Mouse (Mus musculus): ENCODE measurements around the gene Gm48551.

The Gm48551 gene

GRCm38 (mm10) chr10:81383802-81384604 lies at the start of gene Gm48551, which contains the start of gene Dohh:
TSS of gene Gm48551 (plus strand) at chr10:81384466.
TSS of gene Dohh (plus strand) at chr10:81384428.
- peak; percentile 99 to 100 for DNase-seq

GRCm38 (mm10) chr10:81335393-81336340 lies 48.6 kb upstream of the Gm48551 start:
- DNase-seq = no peak

- no peak for DNase-seq
These were observed 47.7 kb upstream of the Gm48551 start for GRCm38 (mm10) chr10:81336558-81336957.

- no peak for DNase-seq
These were observed 43.5 kb upstream of the Gm48551 start for GRCm38 (mm10) chr10:81340551-81341332.

- DNase-seq = peak; percentile 63 to 79
These were observed 42.8 kb upstream of the Gm48551 start for GRCm38 (mm10) chr10:81341333-81341949.

GRCm38 (mm10) chr10:81342686-81343505 lies 41.4 kb upstream of the Gm48551 start, which contains the start of gene Gipc3:
TSS of gene Gipc3 (minus strand) at chr10:81343266.
- DNase-seq = no peak

- no peak for DNase-seq
These were observed 39.7 kb upstream of the Gm48551 start for GRCm38 (mm10) chr10:81344421-81345161.

- no peak for DNase-seq
These were observed 39.1 kb upstream of the Gm48551 start for GRCm38 (mm10) chr10:81345162-81345534.

- no peak for DNase-seq
These were observed 37.7 kb upstream of the Gm48551 start for GRCm38 (mm10) chr10:81346453-81347067.

GRCm38 (mm10) chr10:81349146-81349545 lies 35.1 kb upstream of the Gm48551 start:
- DNase-seq = no peak

- DNase-seq = no peak
These were observed 34.3 kb upstream of the Gm48551 start for GRCm38 (mm10) chr10:81349961-81350350.

- peak; percentile 99 to 100 for DNase-seq
These were observed 33.8 kb upstream of the Gm48551 start, which contains the start of gene Hmg20b for GRCm38 (mm10) chr10:81350351-81351063. TSS of gene Hmg20b (minus strand) at chr10:81350480.

GRCm38 (mm10) chr10:81351678-81352291 lies 32.5 kb upstream of the Gm48551 start:
- no peak for DNase-seq

GRCm38 (mm10) chr10:81354738-81355477 lies 29.4 kb upstream of the Gm48551 start:
- no peak for DNase-seq

GRCm38 (mm10) chr10:81355533-81355932 lies 28.7 kb upstream of the Gm48551 start:
- no peak for DNase-seq

GRCm38 (mm10) chr10:81356352-81356990 lies 27.8 kb upstream of the Gm48551 start:
- DNase-seq = no peak

Measured in cerebellum, adult 18-20 months (tissue).